ENCODE assay signal across 6 mouse cellular contexts in genomic region chr9:15316296-15316695, GRCm38 (mm10). TPM values are rescaled to one million over a fixed set of nuclear protein-coding genes. Genes with fewer than 3 reads are reported as not detected.
DNase-seq lines count a peak whose midpoint lies in the region; ATAC-seq and TF ChIP-seq lines count a peak whose summit lies in the region.
"Not testable (repeated sequence)": the region's sequence is repeated elsewhere in the genome, so short reads cannot be mapped to it uniquely, and the experiment has no call there.

No protein-coding gene starts in this region.

- peak; percentile 66 for DNase-seq in MEL (ENCODE audit: low read depth, low spot score)
- DNase-seq in ZHBTc4 (ENCODE audit: low read depth, low spot score), result peak; percentile 29
- not testable (repeated sequence) for DNase-seq in liver, embryonic 11.5 days (ENCODE audit: low spot score); liver, embryonic 13.5 days; lung, embryonic 14.5 days

- TF ChIP-seq POLR2A in ES-Bruce4 (IDR thresholded peaks at IDR 0.05; ENCODE audit: insufficient read depth, low read length); MEL (IDR thresholded peaks at IDR 0.05; ENCODE audit: control insufficient read depth in 1 of 2, insufficient read depth in 1 of 2, low read depth in 1 of 2, low read length in 2 of 2, poor library complexity in 1 of 2): not testable (repeated sequence)

- not testable (repeated sequence) for H3K4me1 ChIP-seq in ES-Bruce4 (ENCODE audit: control insufficient read depth, insufficient read depth, low read length); MEL (ENCODE audit: control insufficient read depth in 1 of 2, insufficient read depth in 2 of 2, low read length in 2 of 2); liver, embryonic 11.5 days (replicated peaks; ENCODE audit: control insufficient read depth, insufficient read depth, low read length); liver, embryonic 13.5 days (replicated peaks); lung, embryonic 14.5 days (ENCODE audit: insufficient read depth)

- peak overlapping the region; percentile 33 for H3K27ac ChIP-seq in ES-Bruce4 (ENCODE audit: insufficient read depth, low read length)
- not testable (repeated sequence) for H3K27ac ChIP-seq in MEL (ENCODE audit: control insufficient read depth, low read depth, low read length); liver, embryonic 11.5 days (ENCODE audit: low read depth, low read length); liver, embryonic 13.5 days; lung, embryonic 14.5 days (ENCODE audit: low read depth)

- not testable (repeated sequence) for H3K9me3 ChIP-seq in ES-Bruce4 (replicated peaks; ENCODE audit: control insufficient read depth, insufficient read depth, low read length, poor library complexity, severe bottlenecking); MEL (replicated peaks; ENCODE audit: insufficient read depth, low read length); liver, embryonic 11.5 days (ENCODE audit: control insufficient read depth, low read length); liver, embryonic 13.5 days (replicated peaks); lung, embryonic 14.5 days (ENCODE audit: low read depth, low read length)

- 90% methylated on average over 1 of the region's 2 CpGs for WGBS in liver, embryonic 11.5 days
- WGBS in liver, embryonic 13.5 days (ENCODE audit: insufficient replicate concordance), result 83% methylated on average over 2 of the region's 2 CpGs
- 100% methylated on average over 1 of the region's 2 CpGs for WGBS in lung, embryonic 14.5 days

- not testable (repeated sequence) for H3K4me2 ChIP-seq in liver, embryonic 11.5 days; liver, embryonic 13.5 days; lung, embryonic 14.5 days

- H3K36me3 ChIP-seq in ES-Bruce4 (ENCODE audit: control insufficient read depth, insufficient read depth, low read length, poor library complexity, severe bottlenecking) (peaks cover 52% of the 10 kb centered on the region), MEL (ENCODE audit: control insufficient read depth in 1 of 2, insufficient read depth in 2 of 2, low read length in 2 of 2) (peaks cover 47 to 57% of the 10 kb centered on the region in 2 experiments)
- peaks cover 42% of the 10 kb centered on the region for H3K36me3 ChIP-seq in liver, embryonic 11.5 days (ENCODE audit: control insufficient read depth, insufficient read depth, low read length)
- H3K36me3 ChIP-seq in liver, embryonic 13.5 days, result peaks cover 73% of the 10 kb centered on the region
- peaks cover 73% of the 10 kb centered on the region for H3K36me3 ChIP-seq in lung, embryonic 14.5 days (ENCODE audit: insufficient read depth)

- not testable (repeated sequence) for TF ChIP-seq CTCF in ES-Bruce4 (IDR thresholded peaks at IDR 0.05; ENCODE audit: low read depth, low read length); MEL (IDR thresholded peaks at IDR 0.05 in 2 of 3, conservative IDR thresholded peaks at IDR 0.05 in 1 of 3; ENCODE audit: control insufficient read depth in 1 of 3, insufficient read depth in 1 of 3, low read depth in 2 of 3, low read length in 3 of 3, poor library complexity in 1 of 3, severe bottlenecking in 1 of 3); lung, embryonic 14.5 days (IDR thresholded peaks at IDR 0.05; ENCODE audit: low read depth)

- TF ChIP-seq RAD21 in MEL (IDR thresholded peaks at IDR 0.05; ENCODE audit: low read depth, low read length), result not testable (repeated sequence)

- H3K27me3 ChIP-seq in ES-Bruce4 (ENCODE audit: control insufficient read depth, insufficient read depth, low read length, poor library complexity, severe bottlenecking); MEL (ENCODE audit: control insufficient read depth in 1 of 2, insufficient read depth in 2 of 2, low read length in 2 of 2); liver, embryonic 11.5 days (replicated peaks; ENCODE audit: control insufficient read depth, insufficient read depth, low read length); liver, embryonic 13.5 days; lung, embryonic 14.5 days (ENCODE audit: insufficient read depth, low read length): not testable (repeated sequence)

- H3K4me3 ChIP-seq in ES-Bruce4 (ENCODE audit: low read depth, low read length); MEL (ENCODE audit: control insufficient read depth in 1 of 2, insufficient read depth in 1 of 2, low read depth in 2 of 2, low read length in 2 of 2); liver, embryonic 11.5 days (ENCODE audit: low read depth, low read length); liver, embryonic 13.5 days (replicated peaks); lung, embryonic 14.5 days (ENCODE audit: low read depth, low read length): not testable (repeated sequence)

- not testable (repeated sequence) for H3K9ac ChIP-seq in ES-Bruce4 (ENCODE audit: low read depth, poor library complexity, severe bottlenecking); MEL (ENCODE audit: control insufficient read depth, low read depth, low read length, poor library complexity, severe bottlenecking); liver, embryonic 11.5 days (ENCODE audit: low read depth, low read length); liver, embryonic 13.5 days; lung, embryonic 14.5 days

- peak; percentile 24; the same call in 1 of the 2 replicates for ATAC-seq in liver, embryonic 11.5 days (replicated peaks; ENCODE audit: low FRiP score)
- peak; percentile 47; the same call in 1 of the 2 replicates for ATAC-seq in liver, embryonic 13.5 days (ENCODE audit: low read depth)
- 0 out of 2 replicates have a peak, but pooled peaks have one; percentile 25 for ATAC-seq in lung, embryonic 14.5 days (ENCODE audit: insufficient read depth)

- not testable (repeated sequence) for TF ChIP-seq EP300 in ES-Bruce4 (IDR thresholded peaks at IDR 0.05; ENCODE audit: insufficient read depth, low read depth, low read length); MEL (IDR thresholded peaks at IDR 0.05; ENCODE audit: low read depth in 1 of 2, low read length in 2 of 2)

- H3K79me2 ChIP-seq in MEL (ENCODE audit: control insufficient read depth, insufficient read depth, low read length, poor library complexity), result not testable (repeated sequence)

TF ChIP-seq in MEL, 35 proteins besides CTCF, POLR2A, EP300 and RAD21:
- TF ChIP-seq TAL1 (IDR thresholded peaks at IDR 0.05; ENCODE audit: low read length), result peak; percentile 53

RNA-seq across cellular contexts. Expression of gene 4931406C07Rik, which starts 10.0 kb away (rescaled TPM):
- polyA plus RNA-seq in ES-Bruce4 (2011; ENCODE audit: insufficient read depth, insufficient read length, low read depth, missing spikeins), result 24.9 and 26.6 TPM in 2 replicates
- 10.4 and 12.8 TPM in 2 replicates for total RNA-seq in MEL (2012; rRNA removed)
- 10 to 100 TPM; 31.8 to 56.2 TPM for polyA plus RNA-seq in MEL (2012; ENCODE audit: insufficient read depth in 1 of 2, insufficient read length in 2 of 2, low read depth in 1 of 2, low replicate concordance in 2 of 2, missing spikeins in 1 of 2)
- polyA plus RNA-seq in liver, embryonic 11.5 days (2014; fragmentation: Nextera tagmentation; extraction: Ambion mirVana), result 4.2 and 4.5 TPM in 2 replicates
- 3.0 and 3.4 TPM in 2 replicates for polyA plus RNA-seq in liver, embryonic 13.5 days (2015; fragmentation: Nextera tagmentation; extraction: Ambion mirVana)
- 8.2 and 8.6 TPM in 2 replicates for polyA plus RNA-seq in lung, embryonic 14.5 days (2014; fragmentation: Nextera tagmentation; extraction: Ambion mirVana)

RNA-seq across cellular contexts. Expression of gene Taf1d, which starts 10.3 kb away (rescaled TPM):
- polyA plus RNA-seq in ES-Bruce4 (2011; ENCODE audit: insufficient read depth, insufficient read length, low read depth, missing spikeins), result 363 and 401 TPM in 2 replicates
- 688 and 860 TPM in 2 replicates for total RNA-seq in MEL (2012; rRNA removed)
- 100 to 1,000 TPM; 298 to 548 TPM for polyA plus RNA-seq in MEL (2012; ENCODE audit: insufficient read depth in 1 of 2, insufficient read length in 2 of 2, low read depth in 1 of 2, low replicate concordance in 2 of 2, missing spikeins in 1 of 2)
- 95.1 and 110 TPM in 2 replicates for polyA plus RNA-seq in liver, embryonic 11.5 days (2014; fragmentation: Nextera tagmentation; extraction: Ambion mirVana)
- polyA plus RNA-seq in liver, embryonic 13.5 days (2015; fragmentation: Nextera tagmentation; extraction: Ambion mirVana), result 46.4 and 54.0 TPM in 2 replicates
- polyA plus RNA-seq in lung, embryonic 14.5 days (2014; fragmentation: Nextera tagmentation; extraction: Ambion mirVana), result 81.3 and 82.1 TPM in 2 replicates

RNA-seq across cellular contexts. Expression of gene Med17, which starts 36.6 kb away (rescaled TPM):
- 89.6 and 109 TPM in 2 replicates for polyA plus RNA-seq in ES-Bruce4 (2011; ENCODE audit: insufficient read depth, insufficient read length, low read depth, missing spikeins)
- total RNA-seq in MEL (2012; rRNA removed), result 167 and 175 TPM in 2 replicates
- 100 to 1,000 TPM; 185 to 478 TPM for polyA plus RNA-seq in MEL (2012; ENCODE audit: insufficient read depth in 1 of 2, insufficient read length in 2 of 2, low read depth in 1 of 2, low replicate concordance in 2 of 2, missing spikeins in 1 of 2)
- polyA plus RNA-seq in liver, embryonic 11.5 days (2014; fragmentation: Nextera tagmentation; extraction: Ambion mirVana), result 41.9 and 47.3 TPM in 2 replicates
- 20.0 and 25.1 TPM in 2 replicates for polyA plus RNA-seq in liver, embryonic 13.5 days (2015; fragmentation: Nextera tagmentation; extraction: Ambion mirVana)
- polyA plus RNA-seq in lung, embryonic 14.5 days (2014; fragmentation: Nextera tagmentation; extraction: Ambion mirVana), result 37.5 and 38.0 TPM in 2 replicates

RNA-seq across cellular contexts. Expression of gene Cep295, which starts 41.3 kb away (rescaled TPM):
- 68.5 and 76.7 TPM in 2 replicates for polyA plus RNA-seq in ES-Bruce4 (2011; ENCODE audit: insufficient read depth, insufficient read length, low read depth, missing spikeins)
- total RNA-seq in MEL (2012; rRNA removed), result 53.7 and 57.0 TPM in 2 replicates
- 1,000 to 10,000 TPM in 1 of 2 experiments, 10 to 100 TPM in 1; 73.3 to 1,483 TPM for polyA plus RNA-seq in MEL (2012; ENCODE audit: insufficient read depth in 1 of 2, insufficient read length in 2 of 2, low read depth in 1 of 2, low replicate concordance in 2 of 2, missing spikeins in 1 of 2)
- 23.5 and 24.5 TPM in 2 replicates for polyA plus RNA-seq in liver, embryonic 11.5 days (2014; fragmentation: Nextera tagmentation; extraction: Ambion mirVana)
- polyA plus RNA-seq in liver, embryonic 13.5 days (2015; fragmentation: Nextera tagmentation; extraction: Ambion mirVana), result 7.8 and 8.5 TPM in 2 replicates
- 23.9 and 26.2 TPM in 2 replicates for polyA plus RNA-seq in lung, embryonic 14.5 days (2014; fragmentation: Nextera tagmentation; extraction: Ambion mirVana)
